Mouse (Mus musculus): ENCODE results near the gene Bfsp1.

The Bfsp1 gene

DNA sequence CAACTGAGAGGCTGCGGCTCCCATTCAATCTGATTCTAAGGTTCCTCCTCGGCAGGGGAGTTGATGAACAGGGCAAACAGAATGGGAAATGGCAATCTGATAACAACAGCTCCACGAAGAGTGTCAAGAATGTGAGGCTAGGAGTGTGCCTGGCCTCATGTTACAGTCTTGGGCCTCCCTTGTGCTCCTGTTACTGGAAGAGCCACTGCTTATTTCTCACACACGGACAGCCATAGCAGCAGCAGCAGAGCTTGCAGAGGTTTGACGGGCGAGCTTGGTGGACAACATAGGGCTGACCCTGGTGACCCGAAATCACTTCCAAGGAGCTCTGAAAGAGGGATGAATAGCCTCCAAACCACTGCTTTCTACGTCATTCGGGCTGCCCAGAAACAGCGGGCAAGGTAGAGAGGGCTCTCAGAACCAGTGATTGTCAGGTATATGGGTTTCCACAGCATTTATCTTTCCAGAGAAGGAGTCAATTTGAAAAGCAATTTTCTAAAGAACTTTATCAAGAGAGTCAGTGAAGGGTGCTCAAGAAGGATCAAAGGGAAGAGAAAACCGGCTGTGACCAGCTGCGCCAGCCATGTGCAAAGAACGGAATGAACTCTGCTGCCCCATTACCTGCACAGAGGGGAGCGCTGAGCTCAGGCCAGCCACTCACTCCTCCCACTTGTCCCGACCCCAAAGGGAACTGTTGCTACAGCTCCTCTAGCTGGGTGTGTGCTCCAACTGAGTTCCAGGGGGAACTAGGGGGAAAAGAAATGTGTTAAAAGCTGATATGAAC lies 56.6 kb downstream of the Bfsp1 start:
- in situ Hi-C loops (cut with MseI, MboI): no loop called here

DNA sequence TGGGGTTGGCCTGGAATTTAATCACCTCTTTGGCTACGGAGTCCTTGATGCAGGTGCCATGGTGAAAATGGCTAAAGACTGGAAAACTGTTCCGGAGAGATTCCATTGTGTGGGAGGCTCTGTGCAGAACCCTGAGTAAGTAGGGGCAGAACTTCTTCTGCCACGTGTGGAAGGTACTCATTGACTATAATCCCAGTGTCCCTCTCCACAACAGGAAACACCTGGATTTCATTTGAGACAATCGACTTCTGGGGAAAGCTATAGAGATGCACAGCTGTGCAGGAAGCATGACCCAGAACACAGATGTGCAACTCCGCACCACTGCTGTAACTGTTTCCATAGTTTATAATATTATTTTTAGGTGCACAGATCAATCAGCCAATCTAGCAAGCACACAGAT lies 61.9 kb downstream of the Bfsp1 start:
- in situ Hi-C loops (cut with MseI, MboI): no loop called here

DNA sequence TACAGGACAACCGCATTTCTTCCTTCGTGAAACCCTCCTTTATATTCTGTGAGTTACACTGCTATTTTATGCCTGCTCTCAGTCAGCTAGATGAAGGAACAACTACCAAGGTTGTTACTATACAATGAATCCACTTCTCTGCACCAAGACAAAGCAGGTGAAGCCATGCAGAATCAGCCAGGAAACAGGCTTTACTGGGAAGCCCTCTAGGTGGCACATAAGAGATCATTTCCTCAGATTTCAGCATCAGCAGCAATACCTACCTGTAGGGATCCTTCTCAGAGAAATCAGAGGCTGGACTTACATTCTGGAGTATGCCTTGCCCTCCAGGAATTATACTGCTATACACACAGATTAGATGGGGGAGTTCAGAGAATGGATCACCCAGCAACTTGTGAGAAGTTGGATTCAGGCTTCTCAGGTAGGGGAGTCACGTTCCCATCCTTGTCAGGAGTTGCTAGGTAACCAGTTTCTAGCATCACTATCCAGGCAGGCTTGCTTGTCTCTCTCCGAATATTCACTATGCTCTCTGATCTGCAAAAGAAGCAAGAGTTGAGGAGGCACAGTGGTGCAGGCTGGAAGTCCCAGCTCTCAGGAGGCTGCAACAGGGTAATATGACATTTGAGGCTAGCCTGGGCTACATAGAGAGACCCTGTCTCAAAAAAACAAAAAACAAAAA lies 66.5 kb downstream of the Bfsp1 start:
- in situ Hi-C loops (cut with MseI, MboI): loop anchor here (25.0 kb wide), 1 partner anchor 684 kb away; no protein-coding TSS in a partner anchor

DNA sequence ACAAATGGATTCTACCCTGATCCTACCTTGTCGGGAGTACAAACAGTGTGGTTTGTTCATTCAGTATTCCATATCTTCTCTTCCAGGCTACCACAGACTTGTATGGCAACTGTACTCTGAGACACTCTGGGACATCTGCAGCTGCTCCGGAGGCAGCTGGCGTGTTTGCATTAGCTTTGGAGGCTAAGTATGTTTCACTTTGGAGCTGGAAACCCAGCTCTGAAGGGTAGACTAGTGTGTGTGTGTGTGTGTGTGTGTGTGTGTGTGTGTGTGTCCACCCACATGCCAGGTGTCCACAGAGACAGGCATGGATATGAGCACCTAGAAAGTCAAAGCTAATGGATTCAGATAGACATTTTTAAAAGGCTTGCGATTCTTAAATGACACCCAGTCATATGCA lies 67.1 kb downstream of the Bfsp1 start:
- in situ Hi-C loops (cut with MseI, MboI): loop anchor here (25.0 kb wide), 1 partner anchor 684 kb away; no protein-coding TSS in a partner anchor

DNA sequence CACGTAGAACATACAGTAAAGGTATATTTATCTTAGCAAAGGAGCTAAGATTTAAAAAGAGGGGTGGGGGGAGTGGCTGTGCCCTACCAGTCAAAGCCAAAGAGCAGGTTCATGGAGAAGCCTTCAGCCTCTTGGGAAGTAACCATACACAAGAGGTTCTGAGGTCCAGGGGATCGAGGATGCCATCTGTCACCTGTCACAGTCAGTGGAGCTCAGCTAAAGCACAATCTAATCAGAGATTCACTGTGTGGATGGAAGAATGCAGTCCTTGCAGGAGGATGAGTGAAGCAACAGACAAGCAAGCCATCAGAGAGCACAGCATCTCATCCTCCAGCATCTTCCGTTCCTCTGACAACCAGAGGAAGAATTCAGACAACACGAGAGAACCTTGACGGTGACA lies 73.1 kb downstream of the Bfsp1 start:
- in situ Hi-C loops (cut with MseI, MboI): loop anchor here (25.0 kb wide), 1 partner anchor 678 kb away; no protein-coding TSS in a partner anchor

DNA sequence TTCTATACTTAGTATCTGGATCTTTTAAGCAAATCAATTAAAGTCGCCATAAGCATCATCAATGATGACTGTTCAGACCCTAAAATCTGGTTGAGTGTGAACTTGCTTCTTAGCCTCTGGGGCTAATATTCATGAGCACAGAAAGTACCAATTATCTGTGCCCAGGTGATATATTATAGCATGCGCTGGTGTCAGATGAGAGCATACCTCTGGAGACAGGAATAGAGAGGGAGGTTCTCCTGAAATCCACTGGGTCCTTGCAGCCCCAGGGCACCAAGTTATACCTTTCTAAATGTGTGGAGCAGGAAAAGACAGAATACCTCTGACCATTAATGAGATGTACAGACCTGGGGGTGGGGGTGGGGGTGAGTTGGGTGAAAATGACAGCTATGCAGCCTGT lies 82.7 kb downstream of the Bfsp1 start:
- in situ Hi-C loops (cut with MseI, MboI): loop anchor here (25.0 kb wide), 1 partner anchor 668 kb away; no protein-coding TSS in a partner anchor
